ENCODE assay signal across 8 mouse cellular contexts in genomic region chr2:32167819-32168218, GRCm38 (mm10). TPM values are rescaled to one million over a fixed set of nuclear protein-coding genes. Genes with fewer than 3 reads are reported as not detected.
DNase-seq lines count a peak whose midpoint lies in the region; ATAC-seq and TF ChIP-seq lines count a peak whose summit lies in the region.

No protein-coding gene starts in this region.

- H3K4me2 ChIP-seq in limb, embryonic 11.5 days (ENCODE audit: low read depth, severe bottlenecking): peak overlapping the region; percentile 45

- H3K4me1 ChIP-seq in cortical plate, adult 2 months (ENCODE audit: control insufficient read depth, insufficient read depth, low read length): peaks cover 39% of the 10 kb centered on the region
- peaks cover 48% of the 10 kb centered on the region for H3K4me1 ChIP-seq in limb, embryonic 11.5 days (ENCODE audit: control insufficient read depth, insufficient read depth, low read length)
- H3K4me1 ChIP-seq in midbrain, embryonic 10.5 days: peaks cover 88% of the 10 kb centered on the region
- peaks cover 26% of the 10 kb centered on the region; the same call in 1 of the 2 replicates for H3K4me1 ChIP-seq in spleen, adult 2 months (ENCODE audit: control insufficient read depth, insufficient read depth, insufficient read length)

- 9% methylated on average over 7 of the region's 7 CpGs for WGBS in limb, embryonic 11.5 days
- WGBS in midbrain, embryonic 10.5 days: 8% methylated on average over 7 of the region's 7 CpGs
- 2% methylated on average over 7 of the region's 7 CpGs for WGBS in spleen, adult 2 months

- DNase-seq in cerebellum, postnatal 25 days: peak; percentile 47 to 58
- no peak for DNase-seq in cerebellum, postnatal 36 days
- peak; percentile 62 for DNase-seq in gastrocnemius, postnatal 10 days
- DNase-seq in limb, embryonic 11.5 days (ENCODE audit: low spot score): peak; percentile 75
- DNase-seq in midbrain, embryonic 10.5 days (ENCODE audit: low spot score): peak; percentile 72
- peak; percentile 50 to 68 for DNase-seq in spleen, adult 2 months (ENCODE audit: low read depth in 1 of 2, low spot score in 2 of 2)

- 0 out of 2 replicates have a peak, but pooled peaks cover under 1% of the 10 kb centered on the region for H3K36me3 ChIP-seq in limb, embryonic 11.5 days (ENCODE audit: control insufficient read depth, insufficient read depth, low read length)
- peaks cover 7% of the 10 kb centered on the region for H3K36me3 ChIP-seq in midbrain, embryonic 10.5 days
- H3K36me3 ChIP-seq in spleen, adult 2 months (ENCODE audit: control insufficient read depth, insufficient read depth, low read length): no peaks in the 10 kb centered on the region

- peak overlapping the region; percentile 37; the same call in 1 of the 2 replicates for H3K9ac ChIP-seq in limb, embryonic 11.5 days (ENCODE audit: low read length)

- TF ChIP-seq POLR2A in cortical plate, adult 2 months (IDR thresholded peaks at IDR 0.05; ENCODE audit: extremely low read depth, insufficient read depth, low read length): peak; percentile 14; the same call in 1 of the 2 replicates
- TF ChIP-seq POLR2A in spleen, adult 2 months (IDR thresholded peaks at IDR 0.05; ENCODE audit: low read depth, low read length): no peak

- H3K27me3 ChIP-seq in limb, embryonic 11.5 days (ENCODE audit: control insufficient read depth, insufficient read depth, low read length): no peaks in the 10 kb centered on the region
- H3K27me3 ChIP-seq in midbrain, embryonic 10.5 days (ENCODE audit: low read depth, poor library complexity, severe bottlenecking): no peaks in the 10 kb centered on the region
- H3K27me3 ChIP-seq in spleen, adult 2 months (ENCODE audit: control insufficient read depth, insufficient read depth, low read length): no peaks in the 10 kb centered on the region

- ATAC-seq in inflammation-experienced regulatory T-cells, adult 6 months: peak; percentile 70
- ATAC-seq in limb, embryonic 11.5 days (ENCODE audit: insufficient number of reproducible peaks, low FRiP score, low TSS enrichment, low read depth): peak; percentile 55; the same call in 1 of the 2 replicates

- peak overlapping the region; percentile 85 for H3K27ac ChIP-seq in cortical plate, adult 2 months (ENCODE audit: insufficient read depth, low read length)
- peak overlapping the region; percentile 69 for H3K27ac ChIP-seq in limb, embryonic 11.5 days (replicated peaks; ENCODE audit: low read depth, low read length)
- H3K27ac ChIP-seq in midbrain, embryonic 10.5 days (replicated peaks): peak overlapping the region; percentile 85
- peak overlapping the region; percentile 46 for H3K27ac ChIP-seq in spleen, adult 2 months (ENCODE audit: insufficient read depth, low read length)

- H3K9me3 ChIP-seq in limb, embryonic 11.5 days (ENCODE audit: control insufficient read depth, low read length): no peaks in the 10 kb centered on the region
- H3K9me3 ChIP-seq in midbrain, embryonic 10.5 days (replicated peaks): no peaks in the 10 kb centered on the region

- no peak overlapping the region for H3K4me3 ChIP-seq in cortical plate, adult 2 months (ENCODE audit: insufficient read depth, low read length)
- H3K4me3 ChIP-seq in limb, embryonic 11.5 days (ENCODE audit: low read depth, low read length): no peak overlapping the region
- H3K4me3 ChIP-seq in midbrain, embryonic 10.5 days: peak overlapping the region; percentile 42
- peak overlapping the region; percentile 11; the same call in 1 of the 2 replicates for H3K4me3 ChIP-seq in spleen, adult 2 months (ENCODE audit: extremely low read depth, insufficient read depth, insufficient read length)

- TF ChIP-seq CTCF in cortical plate, adult 2 months (IDR thresholded peaks at IDR 0.05; ENCODE audit: extremely low read depth, insufficient read depth, low read length): no peak
- TF ChIP-seq CTCF in spleen, adult 2 months (IDR thresholded peaks at IDR 0.05; ENCODE audit: extremely low read depth, insufficient read depth, insufficient read length, insufficient replicate concordance): 0 out of 2 replicates have a peak, but pooled peaks have one; percentile 10

RNA-seq across cellular contexts. Expression of gene Prrc2b, which starts 16.9 kb away (rescaled TPM):
- 97.6 and 99.1 TPM in 2 replicates for polyA plus RNA-seq in cortical plate, adult 2 months (2012; rRNA removed)
- total RNA-seq in gastrocnemius, postnatal 10 days (2021): 100 to 1,000 TPM; 104 to 111 TPM
- polyA plus RNA-seq in inflammation-experienced regulatory T-cells, adult 6 months (2017; shearing (Covaris generic)): 10 to 100 TPM; 33.6 to 40.3 (median 35.2) TPM
- 62.5 and 72.5 TPM in 2 replicates for polyA plus RNA-seq in limb, embryonic 11.5 days (2014; fragmentation: Nextera tagmentation; extraction: Ambion mirVana)
- polyA plus RNA-seq in midbrain, embryonic 10.5 days (2016; fragmentation: Nextera tagmentation; extraction: Ambion mirVana): 41.5 and 57.6 TPM in 2 replicates
- polyA plus RNA-seq in spleen, adult 2 months (2012; rRNA removed): 35.1 and 46.5 TPM in 2 replicates

Comparison
In these comparisons a context has a peak if more than half of its experiments do, and no peak if none do; other contexts are left out.
1. DNase-seq: peak in cerebellum, postnatal 25 days (2 of 2), gastrocnemius, postnatal 10 days (single experiment), limb, embryonic 11.5 days (single experiment), midbrain, embryonic 10.5 days (single experiment) and spleen, adult 2 months (2 of 2); none in cerebellum, postnatal 36 days (0 of 2).
2. H3K4me3 ChIP-seq: peak in midbrain, embryonic 10.5 days (single experiment) and spleen, adult 2 months (single experiment); none in cortical plate, adult 2 months (single experiment) and limb, embryonic 11.5 days (single experiment).
3. Peak in every context shown above with its lines, with median percentiles within 50 percentile points of each other: H3K27ac ChIP-seq.